Mouse (Mus musculus) heart, adult 2 months (tissue): ENCODE data around the gene Adprhl1.

Experiments
- CTCF ChIP-seq: fragments of 200-600 bp; IDR thresholded peaks from 2 replicates; pipeline ENCODE4 v1.8.1; 2022; ENCODE audit warnings: antibody characterized with exemption, mild to moderate bottlenecking, moderate library complexity
- EP300 ChIP-seq: fragments of 200-500 bp; IDR thresholded peaks from 2 replicates; pipeline ENCODE4 v1.6.1; 2011; ENCODE audit warnings: low read depth, low read length, control low read depth; ENCODE audit not compliant: insufficient read depth
- POLR2A ChIP-seq: fragments of 200-500 bp; IDR thresholded peaks from 2 replicates; pipeline ENCODE4 v1.6.1; 2011; ENCODE audit warnings: mild to moderate bottlenecking, low read depth, low read length, control low read depth; ENCODE audit not compliant: insufficient read depth

GRCm38 (mm10) chr8:13263376-13263775 is 9.4 kb upstream of the Adprhl1 start:
- no peak for TF ChIP-seq CTCF
- no peak for TF ChIP-seq POLR2A
- no peak for TF ChIP-seq EP300
